Mouse (Mus musculus) MEL (cell line): Measurements from ENCODE around the gene Wscd1. TPM values are rescaled to one million over a fixed set of nuclear protein-coding genes. Genes with fewer than 3 reads are reported as not detected.

Experiments used
- DNase-seq: peaks from one replicate; pipeline ENCODE4 v3.0.0; 2011; ENCODE audit warnings: low read depth, low spot score
- H3K27ac ChIP-seq: 2 replicates; pipeline ENCODE4 v1.5.1; 2012; ENCODE audit warnings: low read depth, mild to moderate bottlenecking, control low read depth, low read length, moderate library complexity; ENCODE audit not compliant: control insufficient read depth
- H3K27me3 ChIP-seq, 2 experiments: fragments of 150-350 bp in 1 of 2; sonication (generic) in 1 of 2; 2 replicates each; pipeline ENCODE4 v1.6.1; 2012; ENCODE audit warnings: low read length in 2 of 2, mild to moderate bottlenecking in 2 of 2, improper control_type of control experiment in 1 of 2, moderate library complexity in 1 of 2; ENCODE audit not compliant: insufficient read depth in 2 of 2, control insufficient read depth in 1 of 2
- H3K36me3 ChIP-seq, 2 experiments: 2 replicates each; pipeline ENCODE4 v1.6.1; 2012 to 2014; ENCODE audit warnings: low read length in 2 of 2, improper control_type of control experiment in 1 of 2, inconsistent platforms in 1 of 2, mild to moderate bottlenecking in 1 of 2; ENCODE audit not compliant: insufficient read depth in 2 of 2, control insufficient read depth in 1 of 2
- H3K4me1 ChIP-seq, 2 experiments: fragments of 150-350 bp in 1 of 2; sonication (generic) in 1 of 2; 2 replicates each; pipeline ENCODE4 v1.6.1; 2012; ENCODE audit warnings: low read length in 2 of 2, improper control_type of control experiment in 1 of 2, mild to moderate bottlenecking in 1 of 2; ENCODE audit not compliant: insufficient read depth in 2 of 2, control insufficient read depth in 1 of 2
- H3K4me3 ChIP-seq, 2 experiments: fragments of 150-350 bp in 1 of 2; sonication (generic) in 1 of 2; 2 replicates each; pipeline ENCODE4 v1.5.1; 2012; ENCODE audit warnings: low read depth in 2 of 2, low read length in 2 of 2, mild to moderate bottlenecking in 2 of 2, moderate library complexity in 2 of 2, control low read depth in 1 of 2, improper control_type of control experiment in 1 of 2; ENCODE audit not compliant: control insufficient read depth in 1 of 2, insufficient read depth in 1 of 2
- H3K79me2 ChIP-seq: 2 replicates; pipeline ENCODE4 v1.6.1; 2012; ENCODE audit warnings: mild to moderate bottlenecking, low read length, moderate library complexity; ENCODE audit not compliant: control insufficient read depth, poor library complexity, insufficient read depth
- H3K9ac ChIP-seq: 2 replicates; pipeline ENCODE4 v1.6.1; 2012; ENCODE audit warnings: low read depth, mild to moderate bottlenecking, control low read depth, low read length, moderate library complexity; ENCODE audit not compliant: control insufficient read depth, poor library complexity, severe bottlenecking
- H3K9me3 ChIP-seq: fragments of 150-350 bp; sonication (generic); replicated peaks from 2 replicates; pipeline ENCODE4 v1.6.1; 2012; ENCODE audit warnings: mild to moderate bottlenecking, low read length, improper control_type of control experiment, moderate library complexity; ENCODE audit not compliant: insufficient read depth
- BHLHE40 ChIP-seq: IDR thresholded peaks from 2 replicates; pipeline ENCODE4 v1.6.1; 2012; ENCODE audit warnings: low read depth, mild to moderate bottlenecking, inconsistent platforms, low read length, improper control_type of control experiment, borderline replicate concordance
- CHD1 ChIP-seq: IDR thresholded peaks from 2 replicates; pipeline ENCODE4 v1.6.1; 2012; ENCODE audit warnings: low read depth, mild to moderate bottlenecking, inconsistent platforms, low read length, improper control_type of control experiment
- CHD2 ChIP-seq: IDR thresholded peaks from 2 replicates; pipeline ENCODE4 v1.6.1; 2011; ENCODE audit warnings: low read length, improper control_type of control experiment
- CTCF ChIP-seq, 3 experiments: IDR thresholded peaks in 2 of 3; conservative IDR thresholded peaks in 1 of 3; 2 replicates each; pipeline ENCODE4 v1.5.1; 2011 to 2012; ENCODE audit warnings: low read length in 3 of 3, low read depth in 2 of 3, mild to moderate bottlenecking in 2 of 3, improper control_type of control experiment in 1 of 3, inconsistent platforms in 1 of 3, mixed read lengths in 1 of 3, moderate library complexity in 1 of 3; ENCODE audit not compliant: control insufficient read depth in 1 of 3, insufficient read depth in 1 of 3, poor library complexity in 1 of 3, severe bottlenecking in 1 of 3
- E2F4 ChIP-seq: IDR thresholded peaks from 2 replicates; pipeline ENCODE4 v1.6.1; 2011; ENCODE audit warnings: low read depth, low read length, improper control_type of control experiment, borderline replicate concordance
- HCFC1 ChIP-seq: IDR thresholded peaks from 2 replicates; pipeline ENCODE4 v1.6.1; 2012; ENCODE audit warnings: low read depth, mild to moderate bottlenecking, inconsistent platforms, low read length, improper control_type of control experiment, moderate library complexity
- JUND ChIP-seq: IDR thresholded peaks from 2 replicates; pipeline ENCODE4 v1.6.1; 2011; ENCODE audit warnings: low read depth, mild to moderate bottlenecking, improper control_type of control experiment, low read length
- KAT2A ChIP-seq: conservative IDR thresholded peaks from 2 replicates; pipeline ENCODE4 v1.6.1; 2012; ENCODE audit warnings: low read depth, low read length, improper control_type of control experiment, inconsistent platforms
- MAX ChIP-seq: IDR thresholded peaks from 2 replicates; pipeline ENCODE4 v1.6.1; 2011; ENCODE audit warnings: low read length, improper control_type of control experiment
- MAZ ChIP-seq: IDR thresholded peaks from 2 replicates; pipeline ENCODE4 v1.6.1; 2012; ENCODE audit warnings: low read depth, mild to moderate bottlenecking, inconsistent platforms, low read length, improper control_type of control experiment
- MXI1 ChIP-seq: IDR thresholded peaks from 2 replicates; pipeline ENCODE4 v1.6.1; 2011; ENCODE audit warnings: mild to moderate bottlenecking, low read depth, low read length, improper control_type of control experiment
- MYB ChIP-seq: IDR thresholded peaks from 2 replicates; pipeline ENCODE4 v1.6.1; 2011; ENCODE audit warnings: mild to moderate bottlenecking, low read depth, low read length, improper control_type of control experiment
- MYC ChIP-seq: IDR thresholded peaks from 2 replicates; pipeline ENCODE4 v1.6.1; 2011; ENCODE audit warnings: low read depth, mild to moderate bottlenecking, low read length, improper control_type of control experiment, moderate library complexity
- NRF1 ChIP-seq: IDR thresholded peaks from 2 replicates; pipeline ENCODE4 v1.6.1; 2014; ENCODE audit warnings: low read depth, mild to moderate bottlenecking, inconsistent platforms, low read length, improper control_type of control experiment, moderate library complexity; ENCODE audit not compliant: poor library complexity, insufficient read depth, severe bottlenecking
- POLR2A ChIP-seq, 2 experiments: IDR thresholded peaks; 2 replicates each; pipeline ENCODE4 v1.6.1; 2011 to 2012; ENCODE audit warnings: low read length in 2 of 2, mild to moderate bottlenecking in 2 of 2, control low read depth in 1 of 2, improper control_type of control experiment in 1 of 2, low read depth in 1 of 2, moderate library complexity in 1 of 2; ENCODE audit not compliant: control insufficient read depth in 1 of 2, insufficient read depth in 1 of 2, poor library complexity in 1 of 2
- POLR2AphosphoS5 ChIP-seq: IDR thresholded peaks from 2 replicates; pipeline ENCODE4 v1.6.1; 2012; ENCODE audit warnings: low read depth, borderline replicate concordance, mild to moderate bottlenecking, inconsistent platforms, low read length, moderate library complexity, mixed read lengths
- RAD21 ChIP-seq: IDR thresholded peaks from 2 replicates; pipeline ENCODE4 v1.6.1; 2011; ENCODE audit warnings: mild to moderate bottlenecking, low read depth, low read length, improper control_type of control experiment
- RCOR1 ChIP-seq: IDR thresholded peaks from 2 replicates; pipeline ENCODE4 v1.6.1; 2012; ENCODE audit warnings: low read depth, mild to moderate bottlenecking, inconsistent platforms, low read length, improper control_type of control experiment
- SIN3A ChIP-seq: IDR thresholded peaks from 2 replicates; pipeline ENCODE4 v1.6.1; 2012; ENCODE audit warnings: low read length, improper control_type of control experiment, inconsistent platforms
- SMC3 ChIP-seq: IDR thresholded peaks from 2 replicates; pipeline ENCODE4 v1.6.1; 2011; ENCODE audit warnings: low read depth, low read length, improper control_type of control experiment
- TAL1 ChIP-seq: IDR thresholded peaks from 2 replicates; pipeline ENCODE4 v1.6.1; 2012; ENCODE audit warnings: mild to moderate bottlenecking, inconsistent platforms, low read length, moderate library complexity, mixed read lengths
- TCF12 ChIP-seq: IDR thresholded peaks from 2 replicates; pipeline ENCODE4 v1.6.1; 2014; ENCODE audit warnings: low read depth, mild to moderate bottlenecking, inconsistent platforms, low read length, improper control_type of control experiment, moderate library complexity
- UBTF ChIP-seq: IDR thresholded peaks from 2 replicates; pipeline ENCODE4 v1.6.1; 2012; ENCODE audit warnings: low read depth, mild to moderate bottlenecking, inconsistent platforms, low read length, improper control_type of control experiment, moderate library complexity, borderline replicate concordance; ENCODE audit not compliant: insufficient read depth
- USF1 ChIP-seq: IDR thresholded peaks from 2 replicates; pipeline ENCODE4 v1.6.1; 2014; ENCODE audit warnings: low read depth, mild to moderate bottlenecking, inconsistent platforms, low read length, improper control_type of control experiment, moderate library complexity
- USF2 ChIP-seq, 2 experiments: IDR thresholded peaks; 2 replicates each; pipeline ENCODE4 v1.6.1; 2011 to 2012; ENCODE audit warnings: improper control_type of control experiment in 2 of 2, low read length in 2 of 2, borderline replicate concordance in 1 of 2, inconsistent platforms in 1 of 2, low read depth in 1 of 2, mild to moderate bottlenecking in 1 of 2; ENCODE audit not compliant: insufficient read depth in 1 of 2
- ZC3H11A ChIP-seq: IDR thresholded peaks from 2 replicates; pipeline ENCODE4 v1.6.1; 2012; ENCODE audit warnings: low read depth, mild to moderate bottlenecking, inconsistent platforms, low read length, improper control_type of control experiment
- ZKSCAN1 ChIP-seq: IDR thresholded peaks from 2 replicates; pipeline ENCODE4 v1.6.1; 2012; ENCODE audit warnings: low read depth, mild to moderate bottlenecking, inconsistent platforms, low read length, improper control_type of control experiment, moderate library complexity
- ZMIZ1 ChIP-seq: IDR thresholded peaks from 2 replicates; pipeline ENCODE4 v1.6.1; 2012; ENCODE audit warnings: low read depth, mild to moderate bottlenecking, inconsistent platforms, low read length, improper control_type of control experiment, moderate library complexity
- ZNF384 ChIP-seq: IDR thresholded peaks from 2 replicates; pipeline ENCODE4 v1.6.1; 2012; ENCODE audit warnings: low read depth, mild to moderate bottlenecking, inconsistent platforms, low read length, improper control_type of control experiment
- polyA plus RNA-seq, 2 experiments: library from polyadenylated mRNA; stranded (reverse) in 1 of 2; unstranded in 1 of 2; fragments of >175 nt in 1 of 2; fragments of >200 nt in 1 of 2; gene quantifications; 2 replicates each; pipeline versions ENCODE4 v1.2.1 to v1.2.4; 2012; ENCODE audit warnings: low replicate concordance in 2 of 2, low read depth in 1 of 2; ENCODE audit not compliant: insufficient read length in 2 of 2, insufficient read depth in 1 of 2, missing spikeins in 1 of 2
- total RNA-seq: library from RNA; depleted of rRNA; stranded (reverse); fragments of 300-350 nt; gene quantifications from 2 replicates; pipeline ENCODE4 v1.2.3, GENCODE M21; 2012; rRNA removed

The Wscd1 gene
- total RNA-seq (not detected in 2 replicates), polyA plus RNA-seq (not detected)

DNA sequence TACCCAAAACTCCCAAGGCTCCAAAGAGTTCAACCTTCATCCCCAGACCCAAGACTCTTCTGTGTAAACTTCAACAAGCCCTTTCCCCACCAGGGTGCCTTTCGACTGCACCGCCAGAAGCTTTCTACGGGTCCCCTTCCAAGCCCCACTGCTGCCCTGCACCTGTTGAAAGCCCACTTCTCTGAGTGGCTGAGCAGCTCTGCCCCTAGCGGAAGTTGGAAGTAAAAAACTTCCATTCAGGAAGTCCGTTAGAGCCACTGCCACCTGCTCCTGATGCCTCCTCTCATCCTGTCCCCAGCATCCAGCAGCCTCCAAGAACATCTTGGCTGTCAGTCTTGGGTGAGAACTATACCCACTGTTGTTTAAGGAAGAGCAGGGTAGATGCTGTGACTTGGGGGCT is at the start of gene Wscd1:
Gene Wscd1 (plus strand): TSS at position 250 of the 400 bp plus-strand sequence.
- H3K4me3 ChIP-seq = no peak within 1 kb of the TSS
- TF ChIP-seq USF2 (IDR thresholded peaks at IDR 0.05; ENCODE audit: borderline replicate concordance in 1 of 2, insufficient read depth in 1 of 2, low read depth in 1 of 2, low read length in 2 of 2) = no peak
- TF ChIP-seq HCFC1 = no peak
- TF ChIP-seq MAX = no peak
- TF ChIP-seq POLR2A (IDR thresholded peaks at IDR 0.05; ENCODE audit: control insufficient read depth in 1 of 2, insufficient read depth in 1 of 2, low read depth in 1 of 2, low read length in 2 of 2, poor library complexity in 1 of 2) = no peak
- TF ChIP-seq SMC3 = no peak
- TF ChIP-seq ZNF384 = no peak
- no peak for TF ChIP-seq ZC3H11A
- TF ChIP-seq CTCF (IDR thresholded peaks at IDR 0.05 in 2 of 3, conservative IDR thresholded peaks at IDR 0.05 in 1 of 3; ENCODE audit: control insufficient read depth in 1 of 3, insufficient read depth in 1 of 3, low read depth in 2 of 3, low read length in 3 of 3, poor library complexity in 1 of 3, severe bottlenecking in 1 of 3) = no peak
- no peak for TF ChIP-seq JUND
- no peak for TF ChIP-seq TAL1
- no peak for TF ChIP-seq MXI1
- no peak for TF ChIP-seq ZMIZ1
- TF ChIP-seq NRF1 = no peak
- TF ChIP-seq TCF12 = no peak
- TF ChIP-seq POLR2AphosphoS5 = no peak
- no peak for TF ChIP-seq SIN3A
- TF ChIP-seq RAD21 = no peak
- TF ChIP-seq USF1 = no peak

DNA sequence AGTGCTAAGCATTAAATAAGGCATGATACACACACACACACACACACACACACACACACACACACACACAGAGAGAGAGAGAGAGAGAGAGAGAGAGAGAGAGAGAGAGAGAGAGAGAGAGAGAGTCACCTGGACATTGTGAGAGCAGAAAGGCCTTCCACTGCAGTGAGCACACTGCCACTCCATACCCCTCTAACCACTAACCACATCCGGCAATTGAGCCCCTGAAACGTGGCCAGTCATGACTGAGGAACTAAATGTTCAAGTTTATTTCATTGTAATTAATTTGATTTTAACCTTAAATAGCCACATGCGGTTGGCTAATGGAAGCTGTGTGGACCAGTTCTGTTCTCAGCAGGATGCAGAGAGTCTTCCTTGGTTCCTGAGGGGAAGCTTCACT is 21.7 kb upstream of the Wscd1 start:
- no peak overlapping the region for H3K27ac ChIP-seq
- no peak overlapping the region for H3K9ac ChIP-seq
- no peaks in the 10 kb centered on the region for H3K36me3 ChIP-seq
- H3K9me3 ChIP-seq = no peaks in the 10 kb centered on the region
- no peaks in the 10 kb centered on the region for H3K79me2 ChIP-seq
- no peaks in the 10 kb centered on the region for H3K4me1 ChIP-seq
- TF ChIP-seq KAT2A = no peak
- no peak for TF ChIP-seq USF1
- no peak for TF ChIP-seq MYC
- no peak for TF ChIP-seq MYB
- no peak for TF ChIP-seq BHLHE40
- no peak for TF ChIP-seq POLR2A (IDR thresholded peaks at IDR 0.05; ENCODE audit: control insufficient read depth in 1 of 2, insufficient read depth in 1 of 2, low read depth in 1 of 2, low read length in 2 of 2, poor library complexity in 1 of 2)
- TF ChIP-seq JUND = no peak
- no peak for TF ChIP-seq MAZ
- TF ChIP-seq USF2 (IDR thresholded peaks at IDR 0.05; ENCODE audit: borderline replicate concordance in 1 of 2, insufficient read depth in 1 of 2, low read depth in 1 of 2, low read length in 2 of 2) = no peak
- TF ChIP-seq ZMIZ1 = no peak
- no peak for TF ChIP-seq RCOR1
- no peak for TF ChIP-seq ZKSCAN1
- TF ChIP-seq UBTF = no peak
- TF ChIP-seq MXI1 = no peak
- no peak for TF ChIP-seq CHD2
- TF ChIP-seq E2F4 = no peak
- TF ChIP-seq CHD1 = no peak
- no peak for DNase-seq
- no peak overlapping the region for H3K4me3 ChIP-seq
- no peaks in the 10 kb centered on the region for H3K27me3 ChIP-seq

More for the DNA sequence above, at the start of gene Wscd1:
- DNase-seq = no peak
- Histone ChIP-seq H3K9ac (no peak within 1 kb of the TSS), H3K4me1 (no peaks in the 10 kb centered on the region), H3K27ac (no peak within 1 kb of the TSS), H3K79me2 (no peaks in the 10 kb centered on the region), H3K36me3 (no peaks in the 10 kb centered on the region), H3K27me3 (no peaks in the 10 kb centered on the region), H3K9me3 (no peaks in the 10 kb centered on the region)
